Mouse (Mus musculus) midbrain, embryonic 15.5 days (tissue): ENCODE measurements around the gene Palb2. TPM values are rescaled to one million over a fixed set of nuclear protein-coding genes. Genes with fewer than 3 reads are reported as not detected.
A peak's percentile ranks its signal among the peaks of the same experiment; 100 is the strongest.

ENCODE experiments used
- ATAC-seq: fragments of 200-750 bp; cut with Nextera tagmentation; replicated peaks from 2 replicates; pipeline ENCODE4 v1.8.0; 2017; ENCODE audit warnings: moderate TSS enrichment
- H3K27ac ChIP-seq: fragments of 300-500 bp; sonication (generic); 2 replicates; pipeline ENCODE4 v1.5.1; 2015; ENCODE audit warnings: mild to moderate bottlenecking, inconsistent platforms
- H3K27me3 ChIP-seq: fragments of 300-500 bp; sonication (generic); replicated peaks from 2 replicates; pipeline ENCODE4 v1.6.1; 2015; ENCODE audit warnings: inconsistent platforms
- H3K36me3 ChIP-seq: fragments of 300-500 bp; sonication (generic); replicated peaks from 2 replicates; pipeline ENCODE4 v1.6.1; 2015; ENCODE audit warnings: inconsistent platforms
- H3K4me1 ChIP-seq: fragments of 300-500 bp; sonication (generic); 2 replicates; pipeline ENCODE4 v1.6.1; 2015; ENCODE audit warnings: inconsistent platforms
- H3K4me2 ChIP-seq: fragments of 300-500 bp; sonication (generic); 2 replicates; pipeline ENCODE4 v1.6.1; 2015; ENCODE audit warnings: inconsistent platforms, mild to moderate bottlenecking, moderate library complexity
- H3K4me3 ChIP-seq: fragments of 300-500 bp; sonication (generic); 2 replicates; pipeline ENCODE4 v1.5.1; 2015; ENCODE audit warnings: mild to moderate bottlenecking, inconsistent platforms
- H3K9ac ChIP-seq: fragments of 300-500 bp; sonication (generic); 2 replicates; pipeline ENCODE4 v1.6.1; 2015; ENCODE audit warnings: mild to moderate bottlenecking, inconsistent platforms
- H3K9me3 ChIP-seq: fragments of 300-500 bp; sonication (generic); 2 replicates; pipeline ENCODE4 v1.6.1; 2016; ENCODE audit warnings: inconsistent platforms
- WGBS: fragments of 180-500 bp; shearing (Covaris S2); methylation state at CpG from one replicate; pipeline ENCODE4 v1.1.7; 2015; ENCODE audit warnings: mixed read lengths; 5-methylcytosine and 5-hydroxymethylcytosine counted together
- polyA plus RNA-seq: library from polyadenylated mRNA; unstranded; fragments of >200 nt; fragmentation: Nextera tagmentation; extraction: Ambion mirVana; gene quantifications from 2 replicates; pipeline ENCODE4 v1.2.1, GENCODE M21; 2015

Palb2 gene
- 4.9 and 5.0 TPM in 2 replicates for polyA plus RNA-seq

DNA sequence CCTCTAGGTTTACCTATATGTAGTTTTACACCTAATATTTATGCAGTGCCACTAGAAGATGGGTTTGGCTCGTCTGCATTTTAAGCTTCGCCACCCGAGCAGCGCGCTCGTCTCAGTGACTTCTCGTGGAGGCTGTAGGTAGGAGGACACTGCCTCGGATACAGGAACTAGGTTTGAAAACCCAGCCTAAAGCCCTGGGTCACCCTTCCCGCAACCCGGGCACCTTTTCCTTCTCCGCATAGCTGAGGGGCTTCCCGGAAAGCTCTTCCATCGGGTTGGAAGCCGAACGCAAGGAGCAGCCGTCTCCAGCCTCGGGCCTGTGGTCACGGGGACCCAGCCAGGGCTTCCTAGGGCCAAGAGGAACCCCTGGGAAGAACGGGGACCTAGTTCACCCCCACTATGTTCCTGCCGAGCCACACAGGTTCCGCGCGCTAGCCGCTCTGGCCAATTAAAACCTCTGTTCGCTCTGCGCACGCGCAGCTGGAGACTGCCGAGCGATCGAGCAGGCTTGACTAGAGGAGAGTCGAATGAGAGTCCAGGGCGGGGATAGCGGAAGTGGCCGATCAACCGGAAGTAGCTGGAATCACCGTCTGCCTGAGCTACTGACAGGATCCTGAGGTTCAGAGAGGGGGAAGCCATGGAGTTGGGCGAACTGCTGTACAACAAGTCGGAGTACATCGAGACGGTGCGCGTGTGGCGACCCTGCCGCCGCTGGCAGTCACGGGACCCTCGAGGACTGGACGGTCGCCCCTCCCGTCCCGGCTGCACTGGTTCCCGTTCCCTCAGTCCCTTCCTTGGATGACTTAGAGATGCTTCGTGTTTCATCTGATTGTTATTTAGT, at the start of gene Palb2, which contains the start of gene Dctn5:
Palb2 (minus strand) TSS at position 489 of the 841 bp plus-strand sequence.
Dctn5 (plus strand) TSS at position 545 of the 841 bp plus-strand sequence.
- peak within 1 kb of the TSS; percentile 64 for H3K9ac ChIP-seq
- H3K36me3 ChIP-seq = peaks cover 19% of the 10 kb centered on the region; the same call in 1 of the 2 replicates
- H3K4me1 ChIP-seq = peaks cover 14% of the 10 kb centered on the region
- ATAC-seq = peak; percentile 97
- under 1% methylated on average over 54 of the region's 54 CpGs for WGBS
- H3K27ac ChIP-seq = peak within 1 kb of the TSS; percentile 58
- H3K27me3 ChIP-seq = no peaks in the 10 kb centered on the region
- peak within 1 kb of the TSS; percentile 78 for H3K4me3 ChIP-seq
- H3K4me2 ChIP-seq = peak within 1 kb of the TSS; percentile 79
- no peaks in the 10 kb centered on the region for H3K9me3 ChIP-seq

- Histone ChIP-seq H3K36me3 (no peaks in the 10 kb centered on the region), H3K4me2 (no peak overlapping the region), H3K9ac (no peak overlapping the region), H3K27ac (no peak overlapping the region), H3K4me3 (no peak overlapping the region), H3K9me3 (no peaks in the 10 kb centered on the region), H3K4me1 (no peaks in the 10 kb centered on the region), H3K27me3 (no peaks in the 10 kb centered on the region)
- no peak for ATAC-seq
- 93% methylated on average over 7 of the region's 7 CpGs for WGBS
Observed at GRCm38 (mm10) chr7:122180720-122181119, 47.9 kb upstream of the Palb2 start.

- no peak overlapping the region for H3K9ac ChIP-seq
- no peak for ATAC-seq
- H3K4me3 ChIP-seq = no peak overlapping the region
- no peak overlapping the region for H3K4me2 ChIP-seq
- H3K36me3 ChIP-seq = no peaks in the 10 kb centered on the region
- no peaks in the 10 kb centered on the region for H3K4me1 ChIP-seq
- H3K27me3 ChIP-seq = no peaks in the 10 kb centered on the region
- no peaks in the 10 kb centered on the region for H3K9me3 ChIP-seq
- H3K27ac ChIP-seq = no peak overlapping the region
- WGBS = 79% methylated on average over 10 of the region's 10 CpGs
Observed at GRCm38 (mm10) chr7:122171613-122172012, 38.8 kb upstream of the Palb2 start.

GRCm38 (mm10) chr7:122170705-122171104, 37.9 kb upstream of the Palb2 start:
- 82% methylated on average over 6 of the region's 6 CpGs for WGBS
- Histone ChIP-seq H3K27ac (no peak overlapping the region), H3K9ac (no peak overlapping the region), H3K4me3 (no peak overlapping the region), H3K9me3 (no peaks in the 10 kb centered on the region), H3K4me1 (no peaks in the 10 kb centered on the region), H3K36me3 (no peaks in the 10 kb centered on the region), H3K4me2 (no peak overlapping the region), H3K27me3 (no peaks in the 10 kb centered on the region)
- ATAC-seq = no peak

- 87% methylated on average over 7 of the region's 7 CpGs for WGBS
- no peaks in the 10 kb centered on the region for H3K9me3 ChIP-seq
- ATAC-seq = no peak
Observed at GRCm38 (mm10) chr7:122167203-122167602, 34.4 kb upstream of the Palb2 start.

GRCm38 (mm10) chr7:122163766-122164165, 31.0 kb upstream of the Palb2 start:
- H3K27me3 ChIP-seq = no peaks in the 10 kb centered on the region
- no peak for ATAC-seq
- H3K36me3 ChIP-seq = no peaks in the 10 kb centered on the region
- WGBS = 82% methylated on average over 8 of the region's 8 CpGs
- no peak overlapping the region for H3K9ac ChIP-seq
- peaks cover 16% of the 10 kb centered on the region for H3K4me1 ChIP-seq
- H3K9me3 ChIP-seq = no peaks in the 10 kb centered on the region
- H3K27ac ChIP-seq = no peak overlapping the region
- H3K4me3 ChIP-seq = no peak overlapping the region
- no peak overlapping the region for H3K4me2 ChIP-seq

More at GRCm38 (mm10) chr7:122167203-122167602, 34.4 kb upstream of the Palb2 start:
- Histone ChIP-seq H3K9ac (no peak overlapping the region), H3K4me2 (no peak overlapping the region), H3K4me3 (no peak overlapping the region), H3K27ac (no peak overlapping the region), H3K27me3 (no peaks in the 10 kb centered on the region), H3K4me1 (no peaks in the 10 kb centered on the region), H3K36me3 (no peaks in the 10 kb centered on the region)

GRCm38 (mm10) chr7:122160037-122160436, 27.3 kb upstream of the Palb2 start:
- H3K27ac ChIP-seq = no peak overlapping the region
- peak overlapping the region; percentile 54; the same call in 1 of the 2 replicates for H3K9ac ChIP-seq
- H3K4me2 ChIP-seq = peak overlapping the region; percentile 87
- H3K36me3 ChIP-seq = no peaks in the 10 kb centered on the region
- no peaks in the 10 kb centered on the region for H3K9me3 ChIP-seq
- 0% methylated on average over 12 of the region's 12 CpGs for WGBS
- ATAC-seq = no peak
- H3K27me3 ChIP-seq = no peaks in the 10 kb centered on the region
- H3K4me1 ChIP-seq = peaks cover 28% of the 10 kb centered on the region
- peak overlapping the region; percentile 62 for H3K4me3 ChIP-seq

DNA sequence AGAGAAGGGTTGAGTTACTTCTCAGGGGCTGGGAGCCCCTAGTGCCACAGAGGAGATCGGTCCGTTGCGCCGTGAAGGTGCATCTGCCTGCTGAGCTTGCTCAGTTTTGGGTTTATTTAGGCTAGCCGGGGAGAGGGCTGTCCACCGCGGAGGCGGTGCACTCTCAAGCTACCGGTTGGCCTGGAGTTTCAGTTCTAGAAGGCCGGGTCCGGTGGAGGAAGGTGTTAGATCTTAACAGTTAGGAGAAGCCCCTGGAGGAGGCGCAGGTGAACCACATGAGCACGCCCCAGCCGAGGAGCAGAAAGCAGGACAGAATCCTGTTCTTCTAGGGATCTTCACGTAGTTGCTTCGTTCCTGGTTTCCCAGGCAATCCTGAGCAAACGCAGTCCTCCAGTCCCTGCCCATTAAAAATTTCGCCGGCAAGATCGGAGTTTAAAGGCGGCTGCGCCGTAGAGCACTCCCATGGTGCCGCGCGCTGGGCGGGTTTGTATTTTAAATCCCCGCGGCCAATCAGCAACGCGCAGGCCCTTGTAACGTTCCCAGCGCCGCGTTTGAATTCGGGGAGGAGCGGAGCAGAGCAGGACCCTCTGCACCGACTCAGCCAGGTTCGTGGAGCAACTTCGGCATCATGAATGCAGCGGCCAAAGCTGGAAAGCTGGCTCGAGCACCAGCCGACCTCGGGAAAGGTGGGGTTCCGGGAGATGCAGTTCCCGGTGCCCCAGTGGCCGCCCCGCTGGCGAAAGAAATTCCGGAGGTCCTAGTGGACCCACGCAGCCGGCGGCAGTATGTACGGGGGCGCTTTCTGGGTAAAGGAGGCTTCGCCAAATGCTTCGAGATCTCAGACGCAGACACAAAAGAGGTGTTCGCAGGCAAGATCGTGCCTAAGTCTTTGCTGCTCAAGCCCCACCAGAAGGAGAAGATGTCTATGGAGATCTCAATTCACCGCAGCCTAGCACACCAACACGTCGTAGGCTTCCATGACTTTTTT, 26.4 kb upstream of the Palb2 start, which contains the start of gene Plk1:
Plk1 (plus strand) TSS at position 525 of the 988 bp plus-strand sequence.
- H3K9me3 ChIP-seq = no peaks in the 10 kb centered on the region
- H3K4me1 ChIP-seq = peaks cover 28% of the 10 kb centered on the region
- under 1% methylated on average over 63 of the region's 63 CpGs for WGBS
- H3K27me3 ChIP-seq = no peaks in the 10 kb centered on the region
- peak within 1 kb of the TSS; percentile 87 for H3K4me2 ChIP-seq
- peak within 1 kb of the TSS; percentile 68 for H3K27ac ChIP-seq
- no peaks in the 10 kb centered on the region for H3K36me3 ChIP-seq
- ATAC-seq = peak; percentile 94
- H3K9ac ChIP-seq = peak within 1 kb of the TSS; percentile 54
- peak within 1 kb of the TSS; percentile 62 for H3K4me3 ChIP-seq

GRCm38 (mm10) chr7:122158488-122158887, 25.7 kb upstream of the Palb2 start:
- Histone ChIP-seq H3K4me3 (peak overlapping the region; percentile 62), H3K4me1 (peaks cover 28% of the 10 kb centered on the region), H3K27me3 (no peaks in the 10 kb centered on the region), H3K36me3 (no peaks in the 10 kb centered on the region), H3K9me3 (no peaks in the 10 kb centered on the region), H3K27ac (peak overlapping the region; percentile 68), H3K4me2 (peak overlapping the region; percentile 87), H3K9ac (peak overlapping the region; percentile 54)
- 0 out of 2 replicates have a peak, but pooled peaks have one; percentile 1 for ATAC-seq
- WGBS = 2% methylated on average over 13 of the region's 13 CpGs

DNA sequence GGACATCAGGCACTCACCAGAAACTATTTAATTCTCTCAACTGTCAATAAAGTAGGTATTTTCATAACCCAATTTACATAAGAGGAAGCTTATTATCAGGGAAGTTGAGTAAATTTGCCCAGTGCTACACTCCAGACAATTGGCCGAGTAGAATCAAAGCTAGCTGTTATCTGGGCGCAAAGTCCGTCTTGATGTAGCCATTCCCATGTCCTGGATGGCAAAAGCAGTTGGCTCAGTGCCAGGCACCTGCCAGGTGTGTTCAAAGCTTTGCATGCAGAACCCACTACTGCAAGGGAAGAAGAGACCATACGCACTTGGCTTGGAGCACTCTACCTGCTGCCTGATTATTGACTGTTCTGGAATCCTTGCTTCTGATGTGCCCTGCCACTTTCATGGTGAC, 19.7 kb upstream of the Palb2 start:
- H3K9ac ChIP-seq = no peak overlapping the region
- no peaks in the 10 kb centered on the region for H3K9me3 ChIP-seq
- peaks cover 18% of the 10 kb centered on the region for H3K36me3 ChIP-seq
- no peak overlapping the region for H3K4me2 ChIP-seq
- ATAC-seq = no peak
- H3K27ac ChIP-seq = no peak overlapping the region
- no peaks in the 10 kb centered on the region for H3K4me1 ChIP-seq
- no peaks in the 10 kb centered on the region for H3K27me3 ChIP-seq
- WGBS = 93% methylated on average over 4 of the region's 4 CpGs
- H3K4me3 ChIP-seq = no peak overlapping the region

DNA sequence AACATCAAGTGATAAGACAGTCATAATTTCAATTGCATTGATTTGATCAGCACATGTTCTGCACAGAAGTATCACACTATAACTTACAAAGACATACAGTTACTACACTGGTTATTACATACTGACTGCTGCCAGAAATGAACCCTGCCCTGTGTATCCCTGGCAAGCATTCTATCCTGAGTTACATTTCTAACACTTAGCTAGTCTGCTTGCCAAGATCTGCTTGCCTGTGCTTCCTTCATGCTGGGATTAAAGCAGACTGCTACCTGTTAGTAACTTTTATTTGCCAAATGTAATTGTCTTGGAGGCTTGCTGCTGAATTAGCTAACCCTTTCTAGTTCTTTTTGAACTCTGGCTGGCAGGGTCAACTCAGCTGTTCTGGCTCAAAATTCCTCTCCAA, 8.2 kb upstream of the Palb2 start:
- ATAC-seq = no peak
- no peaks in the 10 kb centered on the region for H3K27me3 ChIP-seq
- H3K4me1 ChIP-seq = no peaks in the 10 kb centered on the region
- no peak overlapping the region for H3K9ac ChIP-seq
- H3K4me2 ChIP-seq = no peak overlapping the region
- no peak overlapping the region for H3K4me3 ChIP-seq
- peaks cover 68% of the 10 kb centered on the region for H3K36me3 ChIP-seq
- H3K27ac ChIP-seq = no peak overlapping the region
- no peaks in the 10 kb centered on the region for H3K9me3 ChIP-seq

- Histone ChIP-seq H3K4me2 (no peak overlapping the region), H3K36me3 (peaks cover 58% of the 10 kb centered on the region), H3K27me3 (no peaks in the 10 kb centered on the region), H3K4me1 (peaks cover 9% of the 10 kb centered on the region), H3K9me3 (no peaks in the 10 kb centered on the region), H3K9ac (no peak overlapping the region), H3K4me3 (no peak overlapping the region), H3K27ac (no peak overlapping the region)
- ATAC-seq = no peak
- 92% methylated on average over 5 of the region's 5 CpGs for WGBS
Observed at GRCm38 (mm10) chr7:122138190-122138589, 5.4 kb upstream of the Palb2 start.
